Mouse (Mus musculus) embryonic stem cell, embryonic (primary cell): ENCODE results near the gene Camk2g.
"Not testable (repeated sequence)": the region's sequence is repeated elsewhere in the genome, so short reads cannot be mapped to it uniquely, and the experiment has no call there.

Experiments
- CTCF ChIA-PET, 4 experiments: fragments of 300-600 bp in 2 of 4; fragments of 350-600 bp in 2 of 4; sonication (Branson Sonifier 250); formaldehyde crosslinking; loops; one replicate each; lab custom pipeline; 2022; ENCODE audit warnings: inconsistent platforms in 2 of 4; lab: Charles Lee
- POLR2A ChIA-PET, 4 experiments: fragments of 300-600 bp in 2 of 4; fragments of 350-600 bp in 2 of 4; sonication (Branson Sonifier 250); formaldehyde crosslinking; loops; one replicate each; lab custom pipeline; 2022; ENCODE audit warnings: antibody characterized with exemption in 4 of 4, inconsistent platforms in 1 of 4; lab: Charles Lee

The Camk2g gene

GRCm38 (mm10) chr14:20721371-20721770, 72.5 kb downstream of the Camk2g start:
- CTCF ChIA-PET, result interaction anchor here in 1 of 4 experiments (0.9 kb wide), 1 partner anchor 16 kb away, joined by 4 read pairs; no protein-coding TSS in a partner anchor
- POLR2A ChIA-PET, result interaction anchor here in 2 of 4 experiments (0.5 to 1.8 kb wide), 3 partner anchors 9 to 80 kb away, joined by 3 to 7 read pairs (median 5); partner anchors contain the start of gene Usp54 (in 1 of the 2)

- ChIA-PET CTCF (no interaction called here), POLR2A (interaction anchor here in 1 of 4 experiments (1.8 kb wide), 1 partner anchor 11 kb away, joined by 5 read pairs; no protein-coding TSS in a partner anchor)
Measured at GRCm38 (mm10) chr14:20719767-20720166, 74.1 kb downstream of the Camk2g start.

- POLR2A ChIA-PET, result interaction anchor here in 1 of 4 experiments (0.8 to 1.1 kb wide), 2 partner anchors 21 to 22 kb away, joined by 3 read pairs; no protein-coding TSS in a partner anchor
- CTCF ChIA-PET, result no interaction called here
Measured at GRCm38 (mm10) chr14:20718443-20718842, 75.4 kb downstream of the Camk2g start.

DNA sequence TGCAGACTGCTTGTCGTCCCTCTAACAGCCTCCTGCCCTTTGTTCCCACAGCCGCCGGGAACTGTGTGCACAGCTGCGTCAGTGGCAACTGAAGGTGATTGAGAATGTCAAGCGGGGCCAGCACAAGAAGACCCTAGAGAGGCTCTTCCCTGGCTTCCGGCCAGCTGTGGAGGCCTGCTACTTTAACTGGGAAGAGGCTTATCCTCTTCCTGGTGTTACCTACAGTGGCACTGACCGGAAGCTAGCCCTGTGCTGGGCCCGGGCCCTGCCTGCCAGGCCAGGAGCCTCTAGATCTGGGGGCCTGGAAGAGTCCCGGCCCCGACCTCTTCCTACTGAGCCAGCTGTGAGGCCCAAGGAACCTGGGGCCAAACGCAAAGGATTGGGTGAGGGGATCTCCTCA, 80.1 kb downstream of the Camk2g start:
- ChIA-PET POLR2A (interaction anchor here in 3 of 4 experiments (0.6 to 2.4 kb wide), 12 partner anchors 10 to 40 kb away, joined by 3 to 8 read pairs (median 4); partner anchors contain the start of genes Chchd1 (in 1 of the 3) and Sec24c (in 1 of the 3)), CTCF (interaction anchor here in 2 of 4 experiments (1.0 to 1.1 kb wide), 3 partner anchors 10 to 89 kb away, joined by 3 to 4 read pairs (median 3); no protein-coding TSS in a partner anchor)

GRCm38 (mm10) chr14:20708239-20708638, 85.6 kb downstream of the Camk2g start:
- CTCF ChIA-PET, result interaction anchor here (0.6 to 1.5 kb wide), 10 partner anchors 11 to 355 kb away, joined by 3 to 6 read pairs (median 4); no protein-coding TSS in a partner anchor
- POLR2A ChIA-PET, result interaction anchor here in 3 of 4 experiments (0.6 to 4.9 kb wide), 26 partner anchors 8 to 344 kb away, joined by 3 to 39 read pairs (median 4); partner anchors contain the start of genes Anxa7 (in 2 of the 3), Vcl (in 2 of the 3), Adk (in 1 of the 3) and Ap3m1 (in 1 of the 3)

DNA sequence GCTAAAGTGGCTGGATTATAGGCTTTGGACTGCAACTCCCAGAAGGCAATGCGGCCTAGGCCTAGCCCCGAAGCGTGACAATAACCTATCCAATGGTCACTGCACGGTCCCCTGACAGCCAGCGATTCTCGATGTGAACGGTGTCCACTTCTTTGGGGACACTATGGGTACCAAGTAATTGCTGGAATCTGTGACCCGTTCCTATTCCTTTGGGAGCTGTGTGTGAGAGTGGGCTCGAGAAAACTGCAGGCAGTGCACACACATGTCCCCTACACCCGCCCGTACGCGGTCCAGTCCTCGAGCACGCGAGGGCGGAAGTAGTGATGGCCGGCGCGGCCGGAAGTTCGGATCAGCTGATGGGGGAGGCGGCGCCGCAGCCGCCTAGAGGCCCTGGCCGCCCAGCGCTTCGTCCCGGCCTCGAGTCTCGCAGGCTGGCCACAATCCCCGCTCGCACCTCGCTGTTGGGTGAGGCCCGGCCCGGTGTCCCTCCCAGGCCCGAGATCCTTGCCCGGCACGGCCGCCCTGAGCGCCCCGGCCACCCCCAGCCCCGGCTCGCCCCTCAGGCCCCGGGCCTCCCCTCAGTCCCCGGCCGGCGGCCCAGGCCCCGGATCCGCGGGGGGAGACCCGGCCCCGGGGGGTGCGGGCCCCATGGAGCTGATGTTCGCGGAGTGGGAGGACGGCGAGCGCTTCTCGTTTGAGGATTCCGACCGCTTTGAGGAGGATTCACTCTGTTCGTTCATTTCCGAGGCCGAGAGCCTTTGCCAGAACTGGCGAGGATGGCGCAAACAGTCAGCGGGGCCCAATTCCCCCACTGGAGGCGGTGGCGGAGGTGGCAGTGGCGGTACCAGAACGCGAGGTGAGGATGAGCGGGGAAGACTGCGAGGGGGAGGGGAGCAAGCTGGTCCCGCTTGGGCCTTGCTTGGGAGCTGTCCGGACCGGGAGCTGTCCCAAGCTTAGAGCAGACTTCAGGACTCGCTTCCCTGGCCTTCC, 86.4 kb downstream of the Camk2g start, which contains the start of gene Zswim8:
TSS of gene Zswim8 (plus strand) at position 352 of the 990 bp plus-strand sequence.
- CTCF ChIA-PET, result interaction anchor here (0.6 to 1.5 kb wide), 10 partner anchors 11 to 356 kb away, joined by 3 to 6 read pairs (median 4); no protein-coding TSS in a partner anchor

GRCm38 (mm10) chr14:20703461-20703860, 90.4 kb downstream of the Camk2g start:
- CTCF ChIA-PET, result not testable (repeated sequence)
- POLR2A ChIA-PET, result interaction anchor here in 2 of 4 experiments (1.0 to 2.6 kb wide), 14 partner anchors 10 to 349 kb away, joined by 3 to 13 read pairs (median 5); partner anchors contain the start of genes Sec24c (in 2 of the 2), Adk (in 1 of the 2), Anxa7 (in 1 of the 2) and Ap3m1 (in 1 of the 2)

More for the DNA sequence above, 86.4 kb downstream of the Camk2g start, which contains the start of gene Zswim8:
- POLR2A ChIA-PET, result interaction anchor here in 3 of 4 experiments (0.7 to 4.9 kb wide), 27 partner anchors 9 to 345 kb away, joined by 3 to 39 read pairs (median 4); partner anchors contain the start of genes Anxa7 (in 2 of the 3), Vcl (in 2 of the 3), Adk (in 1 of the 3) and Ap3m1 (in 1 of the 3)

- ChIA-PET CTCF (no interaction called here), POLR2A (interaction anchor here in 2 of 4 experiments (0.6 to 3.2 kb wide), 16 partner anchors 9 to 350 kb away, joined by 3 to 13 read pairs (median 6); partner anchors contain the start of genes Sec24c (in 2 of the 2), Usp54 (in 2 of the 2), Adk (in 1 of the 2) and Ap3m1 (in 1 of the 2))
Measured at GRCm38 (mm10) chr14:20702741-20703381, 91.0 kb downstream of the Camk2g start, which contains the start of gene Chchd1. Gene Chchd1, plus strand, starts transcription at chr14:20703006.

GRCm38 (mm10) chr14:20702096-20702740, 91.7 kb downstream of the Camk2g start:
- POLR2A ChIA-PET, result interaction anchor here in 2 of 4 experiments (0.6 to 3.2 kb wide), 21 partner anchors 8 to 350 kb away, joined by 3 to 13 read pairs (median 4); partner anchors contain the start of genes Sec24c (in 2 of the 2), Usp54 (in 2 of the 2), Adk (in 1 of the 2) and Ap3m1 (in 1 of the 2)
- CTCF ChIA-PET, result interaction anchor here in 1 of 4 experiments (1.3 kb wide), 1 partner anchor 30 kb away, joined by 4 read pairs; no protein-coding TSS in a partner anchor

GRCm38 (mm10) chr14:20701554-20701953, 92.3 kb downstream of the Camk2g start:
- CTCF ChIA-PET, result interaction anchor here in 2 of 4 experiments (1.3 kb wide), 2 partner anchors 30 to 35 kb away, joined by 3 to 4 read pairs; no protein-coding TSS in a partner anchor
- POLR2A ChIA-PET, result interaction anchor here in 2 of 4 experiments (1.0 to 3.2 kb wide), 14 partner anchors 8 to 351 kb away, joined by 3 to 13 read pairs (median 7); partner anchors contain the start of genes Sec24c (in 2 of the 2), Adk (in 1 of the 2), Ap3m1 (in 1 of the 2) and Mrps16 (in 1 of the 2)

DNA sequence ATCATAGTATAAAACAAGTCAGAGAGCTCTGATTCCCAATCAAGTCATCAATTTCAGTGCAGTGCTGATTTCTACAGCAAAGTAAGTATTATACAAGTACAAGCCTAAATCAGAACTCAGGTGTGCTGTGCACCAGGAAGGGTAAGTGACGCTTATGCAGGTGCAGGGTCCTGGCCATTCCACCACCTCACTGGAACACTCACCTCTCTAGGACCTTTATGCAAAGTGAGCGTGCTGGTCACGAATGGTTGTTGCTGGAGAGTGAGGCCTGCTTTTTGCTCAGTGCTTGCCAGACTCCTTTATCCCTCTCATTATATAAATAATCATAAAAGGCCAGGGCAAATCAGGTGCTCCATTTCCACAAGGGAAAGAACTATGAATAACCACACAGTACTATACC, 93.5 kb downstream of the Camk2g start:
- ChIA-PET CTCF (interaction anchor here in 2 of 4 experiments (0.6 to 1.3 kb wide), 2 partner anchors 37 to 197 kb away, joined by 3 read pairs; no protein-coding TSS in a partner anchor), POLR2A (interaction anchor here in 2 of 4 experiments (0.6 to 3.2 kb wide), 9 partner anchors 11 to 250 kb away, joined by 3 to 8 read pairs (median 4); partner anchors contain the start of genes Camk2g (in 1 of the 2) and Vcl (in 1 of the 2))

DNA sequence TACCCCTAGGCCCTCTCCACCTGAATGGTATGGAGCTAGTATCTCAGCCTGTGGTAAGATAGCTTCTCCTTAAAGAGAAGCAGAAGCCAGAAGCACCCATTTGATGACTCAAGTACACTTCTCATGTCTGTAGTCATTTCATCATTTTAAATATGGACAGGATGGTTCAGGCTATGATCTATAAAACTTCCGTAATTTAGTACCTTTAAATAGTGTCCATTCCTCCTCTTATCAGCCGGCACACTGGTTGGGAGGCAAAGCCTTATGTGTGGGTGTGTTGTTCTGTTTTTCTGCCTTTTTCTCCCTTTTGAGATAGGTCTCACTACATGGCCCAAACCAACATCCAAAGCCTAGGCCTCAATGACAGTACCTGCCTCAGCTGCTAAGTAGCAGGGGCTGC, 95.4 kb downstream of the Camk2g start:
- ChIA-PET POLR2A (interaction anchor here in 3 of 4 experiments (0.6 to 5.0 kb wide), 11 partner anchors 8 to 230 kb away, joined by 3 to 39 read pairs (median 4); partner anchors contain the start of genes Zswim8 (in 2 of the 3), Sec24c (in 1 of the 3) and Vcl (in 1 of the 3)), CTCF (no interaction called here)

DNA sequence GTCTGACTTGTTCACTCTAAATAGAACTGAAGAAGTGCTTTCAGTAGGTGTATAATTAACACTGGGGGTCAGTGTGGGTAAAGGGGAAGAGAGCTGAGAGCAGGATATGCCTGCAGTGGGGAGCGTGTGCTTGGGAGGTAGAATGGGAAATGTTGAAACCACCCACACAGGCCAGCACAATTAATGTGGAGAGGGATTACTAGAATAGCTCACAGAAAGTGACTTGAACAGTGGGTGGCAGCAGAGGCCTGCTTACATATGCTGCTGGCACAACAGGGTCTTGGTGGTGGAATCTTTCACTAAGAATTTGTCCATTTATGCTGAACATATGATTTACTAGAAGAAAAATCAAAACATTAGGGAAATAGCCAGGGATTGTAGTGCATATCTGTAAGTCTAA, 96.9 kb downstream of the Camk2g start:
- POLR2A ChIA-PET, result interaction anchor here in 3 of 4 experiments (0.7 to 5.0 kb wide), 17 partner anchors 9 to 402 kb away, joined by 3 to 39 read pairs (median 4); partner anchors contain the start of genes Zswim8 (in 2 of the 3), Adk (in 1 of the 3), Ap3m1 (in 1 of the 3) and Sec24c (in 1 of the 3)

GRCm38 (mm10) chr14:20695761-20696520, 97.9 kb downstream of the Camk2g start:
- CTCF ChIA-PET, result interaction anchor here in 3 of 4 experiments (1.0 to 2.5 kb wide), 12 partner anchors 12 to 103 kb away, joined by 3 to 10 read pairs (median 4); partner anchors contain the start of gene Zswim8 (in 1 of the 3)

More for the DNA sequence above, 96.9 kb downstream of the Camk2g start:
- CTCF ChIA-PET, result interaction anchor here in 3 of 4 experiments (0.5 to 2.5 kb wide), 12 partner anchors 11 to 318 kb away, joined by 3 to 10 read pairs (median 4); partner anchors contain the start of gene Zswim8 (in 1 of the 3)

More at GRCm38 (mm10) chr14:20695761-20696520, 97.9 kb downstream of the Camk2g start:
- POLR2A ChIA-PET, result interaction anchor here in 3 of 4 experiments (0.6 to 5.1 kb wide), 27 partner anchors 10 to 356 kb away, joined by 3 to 43 read pairs (median 4); partner anchors contain the start of genes Sec24c (in 3 of the 3), Anxa7 (in 2 of the 3), Zswim8 (in 2 of the 3) and Adk (in 1 of the 3)
